7 mouse cellular contexts compared by ENCODE assay signal in the genomic region with DNA sequence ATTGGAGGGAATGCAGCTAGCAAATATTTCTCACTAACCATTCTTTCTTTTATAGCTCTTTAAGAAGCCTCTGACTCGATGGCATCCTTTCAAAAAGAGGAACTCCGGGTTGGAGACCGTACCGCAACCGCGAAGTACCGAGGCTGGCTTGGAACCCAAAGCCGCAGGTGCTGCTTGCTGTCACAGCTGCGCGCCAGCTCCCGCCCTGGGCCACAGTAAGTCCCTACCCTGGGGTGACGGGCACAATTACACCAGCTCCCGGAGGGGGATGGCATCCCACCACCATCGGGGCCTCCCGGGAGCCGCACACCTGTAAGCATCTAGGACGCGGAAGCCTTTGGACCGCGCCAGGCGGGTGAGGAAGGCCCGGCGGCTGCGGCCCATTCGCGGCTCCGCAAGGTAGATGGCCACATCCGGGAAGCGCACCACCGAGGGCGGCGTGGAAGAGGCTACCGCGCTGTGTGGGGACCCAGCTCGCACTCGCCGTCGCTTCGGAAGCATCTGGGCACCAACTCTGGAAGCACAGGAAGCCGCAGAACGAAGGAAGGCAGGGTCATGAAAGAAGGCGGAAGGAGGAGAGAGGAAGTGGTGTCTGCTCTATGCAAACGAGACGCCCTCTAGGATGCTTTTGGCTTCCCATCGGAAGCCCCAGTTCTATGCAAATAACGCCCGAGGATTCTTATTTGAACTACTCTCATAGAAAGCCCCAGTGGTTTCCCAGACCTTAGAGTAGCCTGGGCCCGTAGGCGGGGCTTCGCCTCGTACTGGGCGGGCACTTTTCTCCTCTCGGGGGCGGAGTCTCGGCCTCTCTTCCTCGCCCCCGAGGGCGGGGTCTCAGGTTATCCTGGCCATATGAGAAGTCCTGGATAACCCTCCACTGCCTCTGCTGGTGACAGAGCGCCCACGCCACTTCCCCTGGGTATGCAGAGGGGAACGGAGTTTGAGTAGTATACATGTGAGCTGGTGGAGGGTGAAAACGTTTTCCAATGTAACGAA. TPM values are rescaled to one million over a fixed set of nuclear protein-coding genes. Genes with fewer than 3 reads are reported as not detected.
DNase-seq lines count a peak whose midpoint lies in the region; ATAC-seq lines count a peak whose summit lies in the region.

A gene (minus strand): TSS at position 766 of the 996 bp plus-strand sequence.

- peak within 1 kb of the TSS; percentile 92 for H3K4me2 ChIP-seq in embryonic facial prominence, embryonic 11.5 days (ENCODE audit: low read depth, low read length)
- H3K4me2 ChIP-seq in midbrain, embryonic 13.5 days (replicated peaks) = peak within 1 kb of the TSS; percentile 80

- ATAC-seq in embryonic facial prominence, embryonic 11.5 days (replicated peaks; ENCODE audit: insufficient number of reproducible peaks, low FRiP score, low TSS enrichment, low read depth) = peak; percentile 93
- ATAC-seq in granulocyte monocyte progenitor cell, adult 5-6 weeks (replicated peaks; ENCODE audit: poor library complexity, severe bottlenecking) = peak; percentile 89
- peak; percentile 97 for ATAC-seq in midbrain, embryonic 13.5 days

- H3K9me3 ChIP-seq in embryonic facial prominence, embryonic 11.5 days (replicated peaks; ENCODE audit: control insufficient read depth, low read length) = no peaks in the 10 kb centered on the region
- no peaks in the 10 kb centered on the region; the same call in 1 of the 2 replicates for H3K9me3 ChIP-seq in limb, embryonic 10.5 days (replicated peaks)
- no peaks in the 10 kb centered on the region for H3K9me3 ChIP-seq in midbrain, embryonic 13.5 days

- no peaks in the 10 kb centered on the region for H3K4me1 ChIP-seq in embryonic facial prominence, embryonic 11.5 days (ENCODE audit: control insufficient read depth, insufficient read depth, low read length)
- H3K4me1 ChIP-seq in limb, embryonic 10.5 days = peaks cover 21% of the 10 kb centered on the region
- H3K4me1 ChIP-seq in midbrain, embryonic 13.5 days (replicated peaks) = peaks cover 16% of the 10 kb centered on the region

- H3K27me3 ChIP-seq in embryonic facial prominence, embryonic 11.5 days (ENCODE audit: control insufficient read depth, insufficient read depth, low read length) = no peaks in the 10 kb centered on the region
- H3K27me3 ChIP-seq in limb, embryonic 10.5 days (ENCODE audit: low read depth, poor library complexity, severe bottlenecking) = no peaks in the 10 kb centered on the region
- H3K27me3 ChIP-seq in midbrain, embryonic 13.5 days = no peaks in the 10 kb centered on the region

- peak within 1 kb of the TSS; percentile 72 for H3K4me3 ChIP-seq in embryonic facial prominence, embryonic 11.5 days (ENCODE audit: low read depth, low read length)
- peak within 1 kb of the TSS; percentile 85 for H3K4me3 ChIP-seq in limb, embryonic 10.5 days
- peak within 1 kb of the TSS; percentile 62 for H3K4me3 ChIP-seq in midbrain, embryonic 13.5 days (replicated peaks)

- peak; percentile 96 for DNase-seq in adrenal gland, postnatal 14 days
- DNase-seq in embryonic facial prominence, embryonic 11.5 days (ENCODE audit: low spot score) = peak; percentile 98
- peak; percentile 96 for DNase-seq in kidney, adult 11 months
- peak; percentile 90 for DNase-seq in limb, embryonic 10.5 days (ENCODE audit: low spot score)
- DNase-seq in spleen, adult 12 weeks (ENCODE audit: low spot score) = peak; percentile 85

- H3K27ac ChIP-seq in embryonic facial prominence, embryonic 11.5 days (replicated peaks; ENCODE audit: low read depth, low read length) = no peak within 1 kb of the TSS; the same call in 1 of the 2 replicates
- H3K27ac ChIP-seq in limb, embryonic 10.5 days = peak within 1 kb of the TSS; percentile 88
- H3K27ac ChIP-seq in midbrain, embryonic 13.5 days = peak within 1 kb of the TSS; percentile 64

- no peaks in the 10 kb centered on the region; the same call in 1 of the 2 replicates for H3K36me3 ChIP-seq in embryonic facial prominence, embryonic 11.5 days (replicated peaks; ENCODE audit: control insufficient read depth, insufficient read depth, low read depth, low read length)
- peaks cover 12% of the 10 kb centered on the region; the same call in 1 of the 2 replicates for H3K36me3 ChIP-seq in limb, embryonic 10.5 days
- H3K36me3 ChIP-seq in midbrain, embryonic 13.5 days = peaks cover 20% of the 10 kb centered on the region

- H3K9ac ChIP-seq in embryonic facial prominence, embryonic 11.5 days (replicated peaks; ENCODE audit: low read length) = peak within 1 kb of the TSS; percentile 78
- H3K9ac ChIP-seq in midbrain, embryonic 13.5 days (replicated peaks) = peak within 1 kb of the TSS; percentile 76

- WGBS in embryonic facial prominence, embryonic 11.5 days = under 1% methylated on average over 63 of the region's 63 CpGs
- 1% methylated on average over 63 of the region's 63 CpGs for WGBS in limb, embryonic 10.5 days
- WGBS in midbrain, embryonic 13.5 days = under 1% methylated on average over 62 of the region's 63 CpGs

RNA-seq across cellular contexts. Expression of the gene that starts here (rescaled TPM):
- total RNA-seq in adrenal gland, postnatal 14 days (2021) = 8.4 and 11.9 TPM in 2 replicates
- 7.0 and 7.1 TPM in 2 replicates for polyA plus RNA-seq in embryonic facial prominence, embryonic 11.5 days (2014; fragmentation: Nextera tagmentation; extraction: Ambion mirVana)
- 0.73 and 2.3 TPM in 2 replicates for total RNA-seq in granulocyte monocyte progenitor cell, adult 5-6 weeks (2014; fragmentation: Nextera tagmentation)
- 0.26 TPM in 1 of 2 replicates, not detected in the other for total RNA-seq in granulocyte monocyte progenitor cell, adult 5-6 weeks (2017)
- polyA plus RNA-seq in limb, embryonic 10.5 days (2016; fragmentation: Nextera tagmentation; extraction: Ambion mirVana) = 7.1 and 10.3 TPM in 2 replicates
- polyA plus RNA-seq in midbrain, embryonic 13.5 days (2015; fragmentation: Nextera tagmentation; extraction: Ambion mirVana) = 6.5 and 8.2 TPM in 2 replicates
